Mouse (Mus musculus): ENCODE results near the gene Ak1. TPM values are rescaled to one million over a fixed set of nuclear protein-coding genes. Genes with fewer than 3 reads are reported as not detected.

Ak1 gene
- total RNA-seq, 2 experiments from 2014 or later, result 71.5 to 143 TPM

GRCm38 (mm10) chr2:32599409-32599808 lies 22.1 kb upstream of the Ak1 start, which contains the start of gene St6galnac6:
TSS of gene St6galnac6 (plus strand) at chr2:32599709.
- DNase-seq, result no peak

GRCm38 (mm10) chr2:32601417-32602065 lies 20.0 kb upstream of the Ak1 start:
- peak; percentile 66 for DNase-seq

GRCm38 (mm10) chr2:32602600-32603054 lies 18.9 kb upstream of the Ak1 start:
- peak; percentile 95 for DNase-seq

- DNase-seq, result no peak
Measured at GRCm38 (mm10) chr2:32604631-32605030, 16.9 kb upstream of the Ak1 start.

- peak; percentile 93 for DNase-seq
Measured at GRCm38 (mm10) chr2:32606161-32607142, 15.1 kb upstream of the Ak1 start.

- peak; percentile 61 for DNase-seq
Measured at GRCm38 (mm10) chr2:32607262-32607947, 14.2 kb upstream of the Ak1 start.

GRCm38 (mm10) chr2:32608141-32608777 lies 13.3 kb upstream of the Ak1 start:
- peak; percentile 90 for DNase-seq

GRCm38 (mm10) chr2:32608778-32609435 lies 12.7 kb upstream of the Ak1 start:
- no peak for DNase-seq

GRCm38 (mm10) chr2:32610610-32611229 lies 10.8 kb upstream of the Ak1 start:
- peak; percentile 70 for DNase-seq

- no peak for DNase-seq
Measured at GRCm38 (mm10) chr2:32612274-32612673, 9.3 kb upstream of the Ak1 start.

GRCm38 (mm10) chr2:32617109-32617508 lies 4.4 kb upstream of the Ak1 start:
- no peak for DNase-seq

- DNase-seq, result no peak
Measured at GRCm38 (mm10) chr2:32617601-32618000, 4.0 kb upstream of the Ak1 start.

- DNase-seq, result no peak
Measured at GRCm38 (mm10) chr2:32618051-32618450, 3.5 kb upstream of the Ak1 start.

- DNase-seq, result peak; percentile 77
Measured at GRCm38 (mm10) chr2:32620682-32621516, 659 bp upstream of the Ak1 start.

GRCm38 (mm10) chr2:32624111-32624748 lies 2.7 kb downstream of the Ak1 start:
- no peak for DNase-seq

GRCm38 (mm10) chr2:32625212-32625872 lies 3.8 kb downstream of the Ak1 start:
- DNase-seq, result peak; percentile 87

GRCm38 (mm10) chr2:32625873-32626694 lies 4.5 kb downstream of the Ak1 start:
- peak; percentile 85 for DNase-seq

Measured in adrenal gland, postnatal 10 days (tissue).